Mouse (Mus musculus): ENCODE results near the gene Gm7735.
"Not testable (repeated sequence)": the region's sequence is repeated elsewhere in the genome, so short reads cannot be mapped to it uniquely, and the experiment has no call there.

Gene Gm7735

GRCm38 (mm10) chr16:89169190-89169589 lies at the start of gene Gm7735:
Gene Gm7735 (plus strand): TSS chr16:89169490.
- not testable (repeated sequence) for DNase-seq (ENCODE audit: low read depth, low spot score)

- no peak for DNase-seq (ENCODE audit: low read depth, low spot score)
Observed at GRCm38 (mm10) chr16:89140551-89140950, 28.7 kb upstream of the Gm7735 start, which contains the start of gene Gm6358. Gene Gm6358 (plus strand): TSS chr16:89140851.

GRCm38 (mm10) chr16:89150786-89151185 lies 18.5 kb upstream of the Gm7735 start, which contains the start of gene Gm10061:
Gene Gm10061 (plus strand): TSS chr16:89151086.
- no peak for DNase-seq (ENCODE audit: low read depth, low spot score)

- no peak for DNase-seq (ENCODE audit: low read depth, low spot score)
Observed at GRCm38 (mm10) chr16:89157652-89158051, 11.6 kb upstream of the Gm7735 start, which contains the start of gene Gm9789. Gene Gm9789 (plus strand): TSS chr16:89157952.

GRCm38 (mm10) chr16:89174435-89174834 lies 5.1 kb downstream of the Gm7735 start, which contains the start of gene 1110057P08Rik:
Gene 1110057P08Rik (plus strand): TSS chr16:89174735.
- no peak for DNase-seq (ENCODE audit: low read depth, low spot score)

- DNase-seq (ENCODE audit: low read depth, low spot score), result no peak
Observed at GRCm38 (mm10) chr16:89188621-89189020, 19.3 kb downstream of the Gm7735 start.

GRCm38 (mm10) chr16:89205561-89205960 lies 36.3 kb downstream of the Gm7735 start, which contains the start of gene Krtap20-2:
Gene Krtap20-2 (plus strand): TSS chr16:89205861.
- no peak for DNase-seq (ENCODE audit: low read depth, low spot score)
